Mouse (Mus musculus): ENCODE measurements at regions not wholly inside any gene's neighbourhood (a gene's known extent, or its start where the extent isn't known, plus 50 kb on each side); places are given as distances from the start of the nearest gene placed in this dataset.

DNA sequence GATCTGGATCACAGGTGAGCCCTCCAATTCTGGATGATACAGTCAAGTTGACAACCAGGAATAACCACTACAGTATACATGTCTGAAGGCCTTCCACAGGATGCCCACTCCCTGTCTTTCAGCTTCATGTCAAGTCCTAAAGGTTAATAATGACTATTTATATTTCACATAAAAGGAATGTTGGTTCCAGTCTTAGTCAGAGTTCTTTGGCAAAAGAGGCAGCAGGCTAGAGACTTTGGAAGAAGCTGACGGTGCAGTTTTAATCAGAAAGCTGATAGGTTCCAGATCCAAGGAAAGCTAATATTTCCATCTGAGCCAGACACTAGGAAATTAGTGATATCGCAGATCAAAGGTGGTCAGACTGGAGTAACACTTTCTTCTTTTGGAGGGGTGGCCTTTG is 91.4 kb upstream of the Runx1 start:
- TF ChIP-seq CTCF (IDR thresholded peaks at IDR 0.05; ENCODE audit: low read depth, low read length) (no peak), GATA1 (IDR thresholded peaks at IDR 0.05; ENCODE audit: borderline replicate concordance, low read length) (no peak), POLR2AphosphoS5 (IDR thresholded peaks at IDR 0.05; ENCODE audit: insufficient replicate concordance, low read depth, low read length) (no peak), TAL1 (conservative IDR thresholded peaks at IDR 0.05; ENCODE audit: low read depth, low read length) (no peak)
